Mouse (Mus musculus) CD4-positive, CD25-positive, alpha-beta regulatory T cell, adult 2 months (primary cell): ENCODE measurements around the gene Epb41l4b.

Source experiments
- DNase-seq: peaks from one replicate; pipeline ENCODE4 v3.0.0-alpha.2; 2012; ENCODE audit warnings: low read depth, low spot score

Gene Epb41l4b

GRCm38 (mm10) chr4:57143026-57143937, at the start of gene Epb41l4b:
TSS of gene Epb41l4b (minus strand) at chr4:57143437.
- DNase-seq: peak; percentile 86

GRCm38 (mm10) chr4:57191543-57192283, 48.5 kb upstream of the Epb41l4b start:
- no peak for DNase-seq

- no peak for DNase-seq
Measured at GRCm38 (mm10) chr4:57189881-57190280, 46.6 kb upstream of the Epb41l4b start.

- no peak for DNase-seq
Measured at GRCm38 (mm10) chr4:57186035-57186434, 42.8 kb upstream of the Epb41l4b start.

- no peak for DNase-seq
Measured at GRCm38 (mm10) chr4:57185462-57185861, 42.2 kb upstream of the Epb41l4b start.

- DNase-seq: no peak
Measured at GRCm38 (mm10) chr4:57183493-57183892, 40.3 kb upstream of the Epb41l4b start.

GRCm38 (mm10) chr4:57181538-57181937, 38.3 kb upstream of the Epb41l4b start:
- no peak for DNase-seq

- DNase-seq: no peak
Measured at GRCm38 (mm10) chr4:57178881-57179280, 35.6 kb upstream of the Epb41l4b start.

GRCm38 (mm10) chr4:57175329-57175728, 32.1 kb upstream of the Epb41l4b start:
- DNase-seq: no peak

- DNase-seq: no peak
Measured at GRCm38 (mm10) chr4:57172861-57173260, 29.6 kb upstream of the Epb41l4b start.

- no peak for DNase-seq
Measured at GRCm38 (mm10) chr4:57171817-57172216, 28.6 kb upstream of the Epb41l4b start.

GRCm38 (mm10) chr4:57168680-57169079, 25.4 kb upstream of the Epb41l4b start:
- DNase-seq: no peak

- DNase-seq: no peak
Measured at GRCm38 (mm10) chr4:57168277-57168676, 25.0 kb upstream of the Epb41l4b start.

- peak; percentile 24 for DNase-seq
Measured at GRCm38 (mm10) chr4:57166922-57167870, 24.0 kb upstream of the Epb41l4b start.

GRCm38 (mm10) chr4:57165654-57166053, 22.4 kb upstream of the Epb41l4b start:
- no peak for DNase-seq

GRCm38 (mm10) chr4:57164578-57165210, 21.5 kb upstream of the Epb41l4b start:
- DNase-seq: no peak

- no peak for DNase-seq
Measured at GRCm38 (mm10) chr4:57162789-57163722, 19.8 kb upstream of the Epb41l4b start.

GRCm38 (mm10) chr4:57160571-57160970, 17.3 kb upstream of the Epb41l4b start:
- no peak for DNase-seq

GRCm38 (mm10) chr4:57156549-57157169, 13.4 kb upstream of the Epb41l4b start:
- DNase-seq: no peak
